Mouse (Mus musculus) left cerebral cortex, postnatal 25 days (tissue): Measurements from ENCODE around the gene Gm10271. TPM values are rescaled to one million over a fixed set of nuclear protein-coding genes. Genes with fewer than 3 reads are reported as not detected.

ENCODE experiments used
- DNase-seq, 2 experiments: peaks; one replicate each; pipeline ENCODE4 v3.0.0; 2022; ENCODE audit warnings: low spot score in 2 of 2, mixed read lengths in 1 of 2
- intact Hi-C: fragments of 180-260 bp; cut with DNase I; formaldehyde crosslinking; loops from one replicate; pipeline ENCODE4 v1.15.1; 2025
- total RNA-seq, 2 experiments: library from RNA; stranded (reverse); gene quantifications; 2 replicates each; pipeline ENCODE4 v1.2.3; 2021

The Gm10271 gene
- total RNA-seq, 2 experiments from 2014 or later: not detected

GRCm38 (mm10) chr10:116944940-116945339 lies 27.5 kb downstream of the Gm10271 start:
- DNase-seq: no peak
- intact Hi-C loops: loop anchor here (5.0 kb wide), 1 partner anchor 87 kb away; no protein-coding TSS in a partner anchor

- intact Hi-C loops: no loop called here
Observed at GRCm38 (mm10) chr10:116944144-116944543, 28.3 kb downstream of the Gm10271 start.

GRCm38 (mm10) chr10:116943025-116943424 lies 29.4 kb downstream of the Gm10271 start:
- intact Hi-C loops: no loop called here
- DNase-seq: no peak

More at GRCm38 (mm10) chr10:116944144-116944543, 28.3 kb downstream of the Gm10271 start:
- no peak for DNase-seq

GRCm38 (mm10) chr10:116935028-116935427 lies 37.4 kb downstream of the Gm10271 start:
- DNase-seq: no peak
- intact Hi-C loops: no loop called here

- DNase-seq: no peak
- intact Hi-C loops: no loop called here
Observed at GRCm38 (mm10) chr10:116933794-116934193, 38.6 kb downstream of the Gm10271 start.

GRCm38 (mm10) chr10:116932418-116932817 lies 40.0 kb downstream of the Gm10271 start:
- intact Hi-C loops: no loop called here
- DNase-seq: no peak

- intact Hi-C loops: no loop called here
- peak in 1 of 2 experiments; percentile 74 for DNase-seq
Observed at GRCm38 (mm10) chr10:116931497-116932179, 40.8 kb downstream of the Gm10271 start.

GRCm38 (mm10) chr10:116930936-116931335 lies 41.5 kb downstream of the Gm10271 start:
- DNase-seq: no peak
- intact Hi-C loops: no loop called here

- intact Hi-C loops: no loop called here
- no peak for DNase-seq
Observed at GRCm38 (mm10) chr10:116930506-116930905, 41.9 kb downstream of the Gm10271 start.

GRCm38 (mm10) chr10:116928826-116929225 lies 43.6 kb downstream of the Gm10271 start:
- intact Hi-C loops: no loop called here
- no peak for DNase-seq

- intact Hi-C loops: no loop called here
- DNase-seq: no peak
Observed at GRCm38 (mm10) chr10:116926428-116927113, 45.8 kb downstream of the Gm10271 start.

- intact Hi-C loops: no loop called here
- no peak for DNase-seq
Observed at GRCm38 (mm10) chr10:116923651-116924495, 48.5 kb downstream of the Gm10271 start.

GRCm38 (mm10) chr10:116922161-116922560 lies 50.2 kb downstream of the Gm10271 start:
- DNase-seq: no peak
- intact Hi-C loops: no loop called here

- DNase-seq: no peak
- intact Hi-C loops: no loop called here
Observed at GRCm38 (mm10) chr10:116921416-116921815, 51.0 kb downstream of the Gm10271 start.

GRCm38 (mm10) chr10:116920641-116921040 lies 51.8 kb downstream of the Gm10271 start:
- intact Hi-C loops: no loop called here
- DNase-seq: no peak

GRCm38 (mm10) chr10:116919368-116920317 lies 52.8 kb downstream of the Gm10271 start:
- intact Hi-C loops: no loop called here
- no peak for DNase-seq

- no peak for DNase-seq
- intact Hi-C loops: no loop called here
Observed at GRCm38 (mm10) chr10:116916581-116916980, 55.8 kb downstream of the Gm10271 start.

- intact Hi-C loops: no loop called here
- no peak for DNase-seq
Observed at GRCm38 (mm10) chr10:116915286-116915685, 57.1 kb downstream of the Gm10271 start.

- no peak for DNase-seq
- intact Hi-C loops: no loop called here
Observed at GRCm38 (mm10) chr10:116914586-116914985, 57.8 kb downstream of the Gm10271 start.
